Mouse (Mus musculus) bone marrow, adult 2 months (tissue): Measurements from ENCODE around the gene Kirrel3. TPM values are rescaled to one million over a fixed set of nuclear protein-coding genes. Genes with fewer than 3 reads are reported as not detected.

Source experiments
- H3K27ac ChIP-seq: fragments of 200-500 bp; 2 replicates; pipeline ENCODE4 v1.5.1; 2012; ENCODE audit warnings: low read depth, mild to moderate bottlenecking, control low read depth, inconsistent platforms, low read length; ENCODE audit not compliant: control insufficient read depth, poor library complexity, insufficient read depth
- H3K4me1 ChIP-seq: fragments of 200-500 bp; 2 replicates; pipeline ENCODE4 v1.6.1; 2011; ENCODE audit warnings: low read length; ENCODE audit not compliant: control insufficient read depth, insufficient read depth
- H3K4me3 ChIP-seq: fragments of 200-500 bp; replicated peaks from 2 replicates; pipeline ENCODE3; 2011; ENCODE audit warnings: mild to moderate bottlenecking, low read depth, low read length, control low read depth; ENCODE audit not compliant: control insufficient read depth
- CTCF ChIP-seq: fragments of 200-500 bp; IDR thresholded peaks from 2 replicates; pipeline ENCODE4 v1.5.1; 2011; ENCODE audit warnings: low read length, control low read depth; ENCODE audit not compliant: control insufficient read depth, insufficient read depth
- POLR2A ChIP-seq: fragments of 200-500 bp; IDR thresholded peaks from 2 replicates; pipeline ENCODE4 v1.6.1; 2011; ENCODE audit warnings: low read depth, mild to moderate bottlenecking, control low read depth, low read length, borderline replicate concordance; ENCODE audit not compliant: control insufficient read depth
- WGBS: fragments of 180-500 bp; shearing (Covaris S2); methylation state at CpG from one replicate; pipeline ENCODE4 v1.1.7; 2018; 5-methylcytosine and 5-hydroxymethylcytosine counted together
- polyA plus RNA-seq: library from polyadenylated mRNA; stranded (reverse); fragments of >200 nt; gene quantifications from 2 replicates; pipeline ENCODE4 v1.2.4, GENCODE M21; 2011; ENCODE audit warnings: low replicate concordance; ENCODE audit not compliant: missing spikeins, insufficient read depth, insufficient read length

The Kirrel3 gene
- polyA plus RNA-seq, 1 experiment = not detected

- H3K4me1 ChIP-seq = no peaks in the 10 kb centered on the region
- WGBS = 63% methylated on average over 8 of the region's 8 CpGs
- H3K27ac ChIP-seq = no peak overlapping the region
- no peak overlapping the region for H3K4me3 ChIP-seq
- TF ChIP-seq POLR2A (no peak), CTCF (no peak)
These were observed 491.1 kb downstream of the Kirrel3 start for GRCm38 (mm10) chr9:34976596-34977462.

DNA sequence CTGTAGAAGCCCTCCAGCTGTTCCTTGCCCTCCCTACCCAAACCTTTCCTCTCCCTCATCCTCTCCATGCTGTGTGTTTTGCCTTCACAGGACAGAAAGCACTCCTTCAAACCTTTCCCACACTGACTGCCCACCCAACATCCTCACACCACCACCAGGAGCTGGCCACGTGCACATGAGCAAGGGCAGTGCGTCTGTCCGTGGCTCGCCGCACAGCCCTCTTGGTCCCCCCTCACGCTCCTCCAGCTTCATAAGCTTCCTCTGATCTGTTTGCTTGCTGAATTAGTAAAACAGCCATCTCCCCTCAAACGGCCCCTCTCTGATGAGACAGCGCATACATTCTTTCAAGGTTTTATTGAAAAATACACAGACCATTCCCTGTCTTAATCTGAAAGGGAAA, 492.0 kb downstream of the Kirrel3 start:
- Histone ChIP-seq H3K27ac (no peak overlapping the region), H3K4me1 (no peaks in the 10 kb centered on the region), H3K4me3 (no peak overlapping the region)
- WGBS = 79% methylated on average over 8 of the region's 8 CpGs
- no peak for TF ChIP-seq POLR2A
- TF ChIP-seq CTCF = no peak

DNA sequence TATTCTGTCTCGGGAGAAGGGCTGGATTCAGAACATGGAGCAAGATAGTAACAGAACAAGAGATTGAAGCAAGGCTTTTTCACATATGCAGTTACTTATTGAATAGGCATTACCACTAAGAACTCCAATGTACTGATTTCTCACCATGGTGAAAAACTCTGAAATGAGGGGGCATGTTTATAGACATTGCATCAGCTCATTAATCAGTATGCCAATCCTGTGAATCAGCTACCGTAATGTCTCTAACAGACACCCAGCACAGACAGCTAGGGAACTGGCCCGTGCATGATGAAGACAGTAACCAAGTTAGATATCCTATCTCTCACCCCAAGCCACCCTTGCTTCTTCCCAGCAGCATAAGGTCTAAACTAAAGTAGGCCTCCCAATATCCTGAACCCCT, 492.5 kb downstream of the Kirrel3 start:
- no peaks in the 10 kb centered on the region for H3K4me1 ChIP-seq
- 80% methylated on average over 3 of the region's 3 CpGs for WGBS
- no peak overlapping the region for H3K27ac ChIP-seq
- H3K4me3 ChIP-seq = no peak overlapping the region
- TF ChIP-seq CTCF (no peak), POLR2A (no peak)

DNA sequence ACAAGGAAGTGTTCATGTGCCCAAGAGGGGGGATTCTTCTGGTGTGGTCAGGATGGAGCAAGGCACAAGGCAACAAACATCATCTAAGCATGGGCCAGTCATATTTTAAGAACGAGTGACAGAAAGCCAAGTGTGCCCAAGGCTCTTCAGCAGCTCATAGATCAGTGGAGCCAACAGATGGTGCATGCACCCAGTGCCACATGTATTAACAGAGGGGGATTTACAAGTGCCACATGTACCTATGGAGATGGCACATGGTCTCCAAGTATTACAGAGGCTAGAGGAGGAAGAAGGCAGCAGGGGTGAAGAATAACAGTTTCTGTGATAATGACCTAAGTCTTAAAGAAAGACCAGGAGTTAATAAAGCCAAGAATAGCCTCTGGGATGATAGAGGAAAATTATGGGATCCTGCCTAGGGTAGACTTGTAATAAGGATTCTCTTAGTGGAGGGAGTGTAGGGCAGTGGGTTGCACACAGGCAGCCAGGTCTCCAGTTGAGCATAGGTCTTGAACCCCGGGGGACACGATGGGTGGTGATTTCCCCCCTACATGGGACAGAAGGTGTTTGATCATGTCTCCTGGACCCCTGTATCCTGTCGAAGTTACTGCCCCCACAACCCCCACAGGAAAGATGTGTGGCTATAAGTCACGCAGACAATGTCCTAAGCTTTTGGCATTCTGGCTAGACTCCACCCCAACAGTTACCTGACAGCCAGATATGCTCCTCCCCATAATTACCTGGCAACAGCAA, 495.0 kb downstream of the Kirrel3 start:
- no peak for TF ChIP-seq POLR2A
- no peak for TF ChIP-seq CTCF
- no peak overlapping the region for H3K4me3 ChIP-seq
- no peaks in the 10 kb centered on the region for H3K4me1 ChIP-seq
- H3K27ac ChIP-seq = no peak overlapping the region
- 70% methylated on average over 5 of the region's 5 CpGs for WGBS

GRCm38 (mm10) chr9:34983513-34984462, 498.1 kb downstream of the Kirrel3 start:
- TF ChIP-seq CTCF (peak; percentile 62), POLR2A (no peak)
- no peak overlapping the region for H3K4me3 ChIP-seq
- H3K27ac ChIP-seq = no peak overlapping the region
- WGBS = 40% methylated on average over 12 of the region's 12 CpGs
- no peaks in the 10 kb centered on the region for H3K4me1 ChIP-seq

DNA sequence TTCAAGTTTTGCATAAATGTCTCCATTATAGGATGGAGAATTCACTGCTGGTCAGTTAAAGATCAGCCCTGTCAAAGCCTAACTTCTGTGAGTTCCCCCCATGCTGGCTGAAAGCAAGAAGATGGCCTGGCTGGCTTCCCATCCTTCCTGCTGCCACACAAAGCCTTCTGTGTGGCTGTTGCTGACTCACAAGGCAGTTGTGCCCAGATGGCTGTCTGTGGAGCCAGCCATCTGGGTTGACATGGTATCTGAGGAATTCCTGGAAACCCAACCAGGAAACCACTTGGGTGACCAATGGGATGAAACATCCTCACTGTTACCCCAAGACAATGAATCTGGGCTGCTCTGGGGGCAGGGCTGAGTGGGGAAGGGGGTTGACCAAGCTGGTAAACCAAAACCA, 500.5 kb downstream of the Kirrel3 start:
- Histone ChIP-seq H3K4me3 (no peak overlapping the region), H3K27ac (no peak overlapping the region), H3K4me1 (no peaks in the 10 kb centered on the region)
- TF ChIP-seq POLR2A = no peak
- no peak for TF ChIP-seq CTCF

- Histone ChIP-seq H3K4me3 (no peak overlapping the region), H3K27ac (no peak overlapping the region), H3K4me1 (no peaks in the 10 kb centered on the region)
- no peak for TF ChIP-seq POLR2A
- TF ChIP-seq CTCF = no peak
- 90% methylated on average over 12 of the region's 12 CpGs for WGBS
These were observed 501.9 kb downstream of the Kirrel3 start for GRCm38 (mm10) chr9:34987422-34988148.
